Mouse (Mus musculus): ENCODE measurements at regions not wholly inside any gene's neighbourhood (a gene's known extent, or its start where the extent isn't known, plus 50 kb on each side); places are given as distances from the start of the nearest gene placed in this dataset.
A peak's percentile ranks its signal among the peaks of the same experiment; 100 is the strongest.

- no peak for DNase-seq (ENCODE audit: low read depth)
Observed at GRCm38 (mm10) chr12:27823392-27823791, 481.0 kb upstream of the Sox11 start.

DNA sequence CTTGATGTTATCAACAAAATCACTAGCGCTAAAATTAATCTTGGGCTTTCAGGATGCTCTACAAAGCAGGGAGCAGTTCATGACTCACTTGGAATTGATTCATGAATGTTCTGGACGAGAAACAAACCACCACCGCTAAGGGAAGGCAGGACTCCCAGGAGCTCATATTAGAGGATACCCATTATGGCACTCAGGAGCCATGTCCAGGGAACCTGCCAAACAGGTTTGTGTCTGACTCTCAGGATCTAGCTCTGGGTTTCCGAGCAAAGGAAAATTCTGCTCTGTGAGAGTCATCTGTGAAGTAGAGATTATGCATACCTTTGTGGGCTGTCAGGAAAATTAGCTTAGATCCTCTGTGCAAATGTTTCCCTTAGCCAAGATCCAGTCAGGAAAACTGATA is 454.3 kb upstream of the Sox11 start:
- peak; percentile 30 for DNase-seq (ENCODE audit: low read depth)

GRCm38 (mm10) chr12:27786716-27787291 is 444.4 kb upstream of the Sox11 start:
- DNase-seq (ENCODE audit: low read depth) = no peak

- DNase-seq (ENCODE audit: low read depth) = no peak
Observed at GRCm38 (mm10) chr12:27780801-27781200, 438.4 kb upstream of the Sox11 start.

DNA sequence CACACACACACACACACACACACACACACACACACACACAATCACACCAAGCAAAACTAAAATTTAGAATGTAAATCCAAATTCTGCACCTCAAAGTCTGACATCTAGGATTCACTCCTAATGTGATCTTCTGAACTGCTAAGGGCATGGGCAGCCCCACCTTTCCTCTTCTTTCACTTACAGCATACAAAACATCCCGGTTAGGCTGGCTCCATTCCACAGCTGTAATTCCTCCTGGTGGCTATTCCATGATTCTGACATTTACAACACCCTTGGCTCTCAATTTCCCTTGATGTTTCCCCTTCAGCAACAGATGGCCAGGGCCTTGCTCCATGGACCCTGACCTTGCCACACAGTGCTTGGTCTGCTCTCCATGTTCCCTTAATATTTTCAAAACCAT is 423.6 kb upstream of the Sox11 start:
- no peak for DNase-seq (ENCODE audit: low read depth)

GRCm38 (mm10) chr12:27759016-27759415 is 416.6 kb upstream of the Sox11 start:
- DNase-seq (ENCODE audit: low read depth) = no peak

GRCm38 (mm10) chr12:27757641-27758040 is 415.3 kb upstream of the Sox11 start:
- DNase-seq (ENCODE audit: low read depth) = no peak

- no peak for DNase-seq (ENCODE audit: low read depth)
Observed at GRCm38 (mm10) chr12:27724619-27725200, 382.3 kb upstream of the Sox11 start.

DNA sequence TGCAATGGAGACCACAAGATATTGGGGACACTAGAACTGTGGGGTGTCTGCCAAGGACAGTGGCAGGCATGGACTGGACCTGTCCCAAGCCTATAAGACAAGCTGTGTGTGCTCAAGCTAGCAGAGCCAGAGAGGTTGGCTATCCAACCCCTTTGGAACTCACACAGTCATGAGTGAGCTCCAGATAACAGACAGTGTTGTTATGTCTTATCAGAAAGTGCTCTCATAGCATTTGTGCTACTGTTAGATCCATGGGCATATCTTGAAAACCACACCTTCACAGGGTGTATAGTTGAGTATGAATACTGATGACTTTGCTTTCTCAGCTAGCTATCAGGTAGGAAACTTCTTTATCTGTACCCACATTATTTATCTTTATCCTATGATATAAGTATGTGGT is 338.1 kb upstream of the Sox11 start:
- no peak for DNase-seq (ENCODE audit: low read depth)

GRCm38 (mm10) chr12:27673404-27673803 is 331.0 kb upstream of the Sox11 start:
- DNase-seq (ENCODE audit: low read depth) = no peak

- no peak for DNase-seq (ENCODE audit: low read depth)
Observed at GRCm38 (mm10) chr12:27670650-27671084, 328.3 kb upstream of the Sox11 start.

DNA sequence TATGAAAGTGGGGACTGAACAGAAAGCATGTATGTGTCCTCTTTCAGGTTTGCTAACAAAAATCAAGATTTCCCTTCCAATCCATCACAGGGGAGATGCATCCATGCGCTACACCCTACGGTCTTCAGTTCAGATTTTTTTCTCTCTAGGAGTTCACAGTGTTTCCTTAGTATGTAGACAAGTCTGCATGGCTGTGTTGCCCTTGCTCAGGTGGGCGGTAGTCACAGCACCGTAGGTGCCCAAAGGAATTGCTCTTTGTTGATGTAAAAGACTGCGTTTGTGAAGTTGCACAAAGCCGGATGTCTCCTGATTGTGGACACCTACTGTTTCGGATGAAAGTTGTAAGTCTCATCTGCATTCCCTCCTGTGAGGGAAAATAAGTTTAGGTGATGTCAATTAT is 327.8 kb upstream of the Sox11 start:
- no peak for DNase-seq (ENCODE audit: low read depth)

- DNase-seq (ENCODE audit: low read depth) = no peak
Observed at GRCm38 (mm10) chr12:27669542-27669941, 327.2 kb upstream of the Sox11 start.

GRCm38 (mm10) chr12:27666456-27666855 is 324.1 kb upstream of the Sox11 start:
- DNase-seq (ENCODE audit: low read depth) = no peak

DNA sequence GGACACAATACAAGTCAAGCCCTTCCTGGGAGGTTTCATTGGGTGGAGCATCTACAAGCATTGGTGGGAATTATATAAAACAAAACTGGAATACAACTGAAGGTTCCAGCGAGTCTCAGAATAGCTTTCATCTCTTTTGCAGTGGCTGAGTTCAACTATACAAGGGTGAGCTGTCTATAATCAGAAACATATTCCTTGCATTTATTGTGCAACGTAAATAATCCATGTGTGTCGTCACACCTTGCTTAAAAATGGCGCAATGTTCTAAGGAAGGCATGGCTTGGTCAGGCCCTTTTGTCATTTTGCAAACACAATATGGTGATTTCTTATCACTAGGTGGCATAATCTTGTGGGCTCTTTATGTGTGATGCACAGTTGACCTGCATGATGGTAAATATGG is 320.8 kb upstream of the Sox11 start:
- DNase-seq (ENCODE audit: low read depth) = no peak

GRCm38 (mm10) chr12:27662723-27663122 is 320.3 kb upstream of the Sox11 start:
- no peak for DNase-seq (ENCODE audit: low read depth)

DNA sequence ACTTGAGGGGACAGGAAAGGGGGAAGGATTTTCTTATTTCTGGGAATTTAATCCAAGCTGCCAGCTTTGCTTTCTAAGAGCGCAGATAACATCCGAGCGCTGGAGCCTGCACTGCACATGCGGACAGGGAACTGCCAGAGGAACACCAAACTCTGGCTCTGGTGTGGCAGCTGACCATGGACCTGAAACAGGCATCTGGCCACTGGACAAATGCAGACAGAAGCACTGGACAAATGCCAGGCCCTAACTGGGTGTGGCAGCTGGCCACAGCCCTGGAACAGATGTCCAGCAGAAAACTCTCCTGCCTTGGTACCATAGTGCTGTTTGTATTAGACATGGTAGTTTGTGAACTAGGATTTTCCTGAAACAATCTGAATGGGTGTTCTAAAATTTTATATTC is 315.2 kb upstream of the Sox11 start:
- no peak for DNase-seq (ENCODE audit: low read depth)

- DNase-seq (ENCODE audit: low read depth) = no peak
Observed at GRCm38 (mm10) chr12:27653541-27653940, 311.2 kb upstream of the Sox11 start.

DNA sequence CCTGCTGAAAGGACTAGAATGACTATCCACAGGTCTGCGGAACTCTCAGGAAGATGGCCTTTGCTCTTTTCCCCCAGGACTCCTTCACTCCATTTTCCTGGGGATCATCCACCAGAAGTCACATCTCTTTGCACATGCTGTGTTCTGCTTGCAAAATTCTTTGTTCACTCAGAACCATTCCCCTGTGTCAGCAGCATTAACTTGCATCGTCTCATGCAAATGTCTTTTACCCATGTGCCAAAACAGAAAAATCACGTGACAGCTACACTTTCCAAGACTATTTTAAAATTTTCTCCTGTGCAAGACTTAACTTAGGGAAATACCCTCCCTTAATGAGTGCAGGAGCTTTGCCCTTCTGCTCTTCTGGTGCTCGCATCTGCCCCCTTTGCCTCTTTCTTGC is 306.2 kb upstream of the Sox11 start:
- DNase-seq (ENCODE audit: low read depth) = no peak

DNA sequence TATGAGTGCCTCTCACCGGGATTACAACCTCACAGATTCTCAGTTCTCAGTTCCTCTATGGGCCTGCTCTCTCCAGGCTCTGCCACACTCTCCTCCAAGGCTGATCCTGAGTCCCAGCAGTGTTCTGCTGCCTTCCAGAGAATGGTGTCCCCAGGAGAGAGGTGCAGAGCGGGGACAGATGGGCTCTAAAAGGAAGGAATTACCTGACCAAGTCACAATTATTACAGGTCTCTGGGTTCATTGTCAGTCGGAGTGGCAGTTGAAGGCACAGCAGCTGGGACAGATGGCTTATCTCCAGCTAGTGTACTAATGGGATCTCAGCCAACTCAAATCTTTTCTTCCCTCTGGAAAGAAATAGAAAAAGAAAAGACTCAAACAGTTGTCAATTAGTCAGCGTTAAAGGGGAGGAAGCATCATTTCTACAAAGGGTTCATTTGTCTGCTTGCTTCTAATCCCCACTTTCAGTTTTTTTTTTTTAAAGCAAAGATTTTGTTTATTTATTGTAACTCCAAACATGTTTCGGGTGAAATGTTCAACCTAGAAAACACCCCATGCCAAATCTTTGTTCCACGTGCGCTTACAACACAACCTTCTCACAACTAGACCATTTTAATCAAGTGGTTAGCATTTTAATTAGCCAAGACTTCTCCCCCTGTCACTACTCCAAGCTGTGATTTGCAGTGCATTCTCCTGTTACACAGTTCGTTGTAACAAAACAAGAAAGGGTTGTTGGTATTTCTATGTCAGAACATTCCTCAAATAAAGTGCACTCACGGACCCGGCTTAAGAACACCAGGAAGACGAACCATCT is 304.3 kb upstream of the Sox11 start:
- no peak for DNase-seq (ENCODE audit: low read depth)

GRCm38 (mm10) chr12:27619616-27620015 is 277.2 kb upstream of the Sox11 start:
- no peak for DNase-seq (ENCODE audit: low read depth)

DNA sequence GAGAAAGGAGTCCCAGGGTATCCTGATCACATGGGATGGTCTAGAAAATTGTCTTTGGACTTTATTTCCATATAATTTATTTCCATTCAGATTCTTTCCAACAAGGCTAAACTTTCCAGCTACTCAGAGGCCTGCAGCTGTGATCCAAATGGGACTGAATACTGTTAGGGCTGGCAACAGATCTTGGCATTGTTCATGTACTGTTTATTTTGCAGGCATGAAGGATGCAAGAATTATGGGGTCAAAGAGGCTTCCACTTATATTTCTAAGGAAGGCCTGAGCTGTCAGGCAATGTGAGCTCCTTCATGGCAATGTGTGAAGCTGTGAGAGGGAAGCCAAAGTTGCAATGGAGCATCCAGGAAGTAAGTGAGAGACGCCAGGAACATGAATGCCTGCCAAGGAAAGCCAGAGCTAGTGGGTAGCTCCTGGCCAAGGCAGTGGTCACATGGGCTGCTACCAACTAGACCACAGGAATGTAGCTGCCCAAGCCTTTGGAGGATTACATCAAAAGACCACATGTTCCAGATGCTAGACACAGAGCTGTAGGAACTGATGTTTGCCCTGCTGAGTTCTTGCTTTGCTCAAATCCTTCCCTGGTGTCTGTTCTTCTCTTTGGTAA is 261.8 kb upstream of the Sox11 start:
- DNase-seq (ENCODE audit: low read depth) = peak; percentile 68

GRCm38 (mm10) chr12:27599149-27599548 is 256.8 kb upstream of the Sox11 start:
- no peak for DNase-seq (ENCODE audit: low read depth)
